Comparison of ENCODE assay signal across 8 mouse cellular contexts in genomic region chr17:68840572-68840939, GRCm38 (mm10). TPM values are rescaled to one million over a fixed set of nuclear protein-coding genes. Genes with fewer than 3 reads are reported as not detected.
DNase-seq lines count a peak whose midpoint lies in the region; ATAC-seq lines count a peak whose summit lies in the region.

No protein-coding gene starts in this region.

- H3K27me3 ChIP-seq in heart, embryonic 14.5 days (ENCODE audit: control insufficient read depth, insufficient read depth, low read length) = peaks cover 79% of the 10 kb centered on the region
- H3K27me3 ChIP-seq in forebrain, embryonic 14.5 days (replicated peaks; ENCODE audit: control insufficient read depth, insufficient read depth, low read length) = peaks cover 14% of the 10 kb centered on the region; the same call in 1 of the 2 replicates
- H3K27me3 ChIP-seq in midbrain, embryonic 10.5 days (ENCODE audit: low read depth, poor library complexity, severe bottlenecking) = peaks cover 81% of the 10 kb centered on the region

- intact Hi-C loops in heart, postnatal 36 days (cut with DNase I) = no loop called here

- ATAC-seq in heart, embryonic 14.5 days (ENCODE audit: insufficient number of reproducible peaks, insufficient read depth, low FRiP score, low read depth) = no peak
- no peak for ATAC-seq in forebrain, embryonic 14.5 days

- peaks cover 12 to 21% of the 10 kb centered on the region in 2 experiments for H3K4me1 ChIP-seq in heart, embryonic 14.5 days (ENCODE audit: control insufficient read depth in 2 of 2, insufficient read depth in 2 of 2, low read length in 2 of 2)
- H3K4me1 ChIP-seq in forebrain, embryonic 14.5 days (ENCODE audit: control insufficient read depth, insufficient read depth, low read length) = peaks cover 12% of the 10 kb centered on the region; the same call in 1 of the 2 replicates
- H3K4me1 ChIP-seq in midbrain, embryonic 10.5 days = peaks cover 41% of the 10 kb centered on the region

- H3K4me3 ChIP-seq in heart, embryonic 14.5 days (ENCODE audit: control insufficient read depth in 1 of 2, insufficient read depth in 1 of 2, low read depth in 1 of 2, low read length in 2 of 2) = peak overlapping the region; percentile 50 to 53
- H3K4me3 ChIP-seq in forebrain, embryonic 14.5 days (ENCODE audit: low read depth, low read length) = peak overlapping the region; percentile 51
- peak overlapping the region; percentile 69 for H3K4me3 ChIP-seq in midbrain, embryonic 10.5 days

- H3K4me2 ChIP-seq in heart, embryonic 14.5 days (ENCODE audit: low read length) = peak overlapping the region; percentile 94
- H3K4me2 ChIP-seq in forebrain, embryonic 14.5 days (ENCODE audit: low read length) = peak overlapping the region; percentile 96

- no peaks in the 10 kb centered on the region for H3K9me3 ChIP-seq in heart, embryonic 14.5 days (ENCODE audit: control insufficient read depth, low read length)
- no peaks in the 10 kb centered on the region for H3K9me3 ChIP-seq in forebrain, embryonic 14.5 days (replicated peaks; ENCODE audit: control insufficient read depth, low read length)
- no peaks in the 10 kb centered on the region for H3K9me3 ChIP-seq in midbrain, embryonic 10.5 days (replicated peaks)

- 13% methylated on average over 10 of the region's 10 CpGs for WGBS in heart, embryonic 14.5 days
- WGBS in forebrain, embryonic 14.5 days = 27% methylated on average over 10 of the region's 10 CpGs
- 12% methylated on average over 10 of the region's 10 CpGs for WGBS in midbrain, embryonic 10.5 days

- no peak for DNase-seq in heart, postnatal 36 days
- peak; percentile 7 for DNase-seq in R1 (ENCODE audit: low read depth, low spot score)
- peak; percentile 17 for DNase-seq in forebrain, embryonic 14.5 days (ENCODE audit: low spot score)
- DNase-seq in midbrain, embryonic 10.5 days (ENCODE audit: low spot score) = no peak
- DNase-seq in urinary bladder, postnatal 36 days (ENCODE audit: low spot score in 2 of 2) = no peak
- no peak for DNase-seq in layer of hippocampus, postnatal 25 days (ENCODE audit: extremely low spot score in 1 of 2, low spot score in 1 of 2)
- DNase-seq in embryo, embryonic 10 days (ENCODE audit: low spot score) = no peak

- H3K36me3 ChIP-seq in heart, embryonic 14.5 days (ENCODE audit: control insufficient read depth, insufficient read depth, low read length) = no peaks in the 10 kb centered on the region
- no peaks in the 10 kb centered on the region for H3K36me3 ChIP-seq in forebrain, embryonic 14.5 days (ENCODE audit: control insufficient read depth, insufficient read depth, low read length)
- H3K36me3 ChIP-seq in midbrain, embryonic 10.5 days = no peaks in the 10 kb centered on the region

- no peak overlapping the region for H3K9ac ChIP-seq in heart, embryonic 14.5 days (ENCODE audit: low read length)
- H3K9ac ChIP-seq in forebrain, embryonic 14.5 days (ENCODE audit: low read length) = no peak overlapping the region; the same call in 1 of the 2 replicates

- no peak overlapping the region for H3K27ac ChIP-seq in heart, embryonic 14.5 days (replicated peaks in 1 of 2; ENCODE audit: control insufficient read depth in 1 of 2, insufficient read depth in 1 of 2, low read depth in 2 of 2, low read length in 2 of 2)
- no peak overlapping the region for H3K27ac ChIP-seq in forebrain, embryonic 14.5 days (ENCODE audit: low read depth, low read length)
- no peak overlapping the region for H3K27ac ChIP-seq in midbrain, embryonic 10.5 days (replicated peaks)

RNA-seq across cellular contexts. Expression of gene Tmem200c, which starts 14.1 kb away (rescaled TPM):
- polyA plus RNA-seq in heart, embryonic 14.5 days (2014; fragmentation: Nextera tagmentation; extraction: Ambion mirVana) = 0.05 and 0.16 TPM in 2 replicates
- total RNA-seq in heart, postnatal 36 days (2021) = not detected
- polyA plus RNA-seq in forebrain, embryonic 14.5 days (2014; fragmentation: Nextera tagmentation; extraction: Ambion mirVana) = 1.0 and 2.0 TPM in 2 replicates
- 1.4 and 1.7 TPM in 2 replicates for polyA plus RNA-seq in midbrain, embryonic 10.5 days (2016; fragmentation: Nextera tagmentation; extraction: Ambion mirVana)
- 1 to 10 TPM; 6.9 to 7.6 TPM for total RNA-seq in layer of hippocampus, postnatal 25 days (2021)

Comparison
In these comparisons a context has a peak if more than half of its experiments do, and no peak if none do; other contexts are left out.
1. DNase-seq: peak in R1 (single experiment) and forebrain, embryonic 14.5 days (single experiment); none in heart, postnatal 36 days (0 of 2), midbrain, embryonic 10.5 days (single experiment), urinary bladder, postnatal 36 days (0 of 2), layer of hippocampus, postnatal 25 days (0 of 2) and embryo, embryonic 10 days (single experiment).
2. Peak in every context shown above with its lines, with median percentiles within 50 percentile points of each other: H3K4me3 ChIP-seq.